Mouse (Mus musculus) limb, embryonic 15.5 days (tissue): Measurements from ENCODE around the gene Ovch2. TPM values are rescaled to one million over a fixed set of nuclear protein-coding genes. Genes with fewer than 3 reads are reported as not detected.

Source experiments
- ATAC-seq: fragments of 200-750 bp; cut with Nextera tagmentation; 2 replicates; pipeline ENCODE4 v1.8.0; 2017; ENCODE audit warnings: low read depth, moderate TSS enrichment; ENCODE audit not compliant: insufficient number of reproducible peaks, low FRiP score, low TSS enrichment
- H3K27ac ChIP-seq: fragments of 300-500 bp; sonication (generic); 2 replicates; pipeline ENCODE4 v1.5.1; 2015; ENCODE audit warnings: moderate library complexity, mild to moderate bottlenecking, inconsistent platforms
- H3K27me3 ChIP-seq: fragments of 300-500 bp; sonication (generic); 2 replicates; pipeline ENCODE4 v1.6.1; 2015; ENCODE audit warnings: inconsistent platforms
- H3K36me3 ChIP-seq: fragments of 300-500 bp; sonication (generic); 2 replicates; pipeline ENCODE4 v1.6.1; 2015; ENCODE audit warnings: inconsistent platforms
- H3K4me1 ChIP-seq: fragments of 300-500 bp; sonication (generic); 2 replicates; pipeline ENCODE4 v1.6.1; 2015; ENCODE audit warnings: inconsistent platforms
- H3K4me2 ChIP-seq: fragments of 300-500 bp; sonication (generic); 2 replicates; pipeline ENCODE4 v1.6.1; 2015; ENCODE audit warnings: mild to moderate bottlenecking, inconsistent platforms
- H3K4me3 ChIP-seq: fragments of 300-500 bp; sonication (generic); 2 replicates; pipeline ENCODE4 v1.5.1; 2015; ENCODE audit warnings: mild to moderate bottlenecking, inconsistent platforms
- H3K9ac ChIP-seq: fragments of 300-500 bp; sonication (generic); 2 replicates; pipeline ENCODE4 v1.6.1; 2015; ENCODE audit warnings: inconsistent platforms
- H3K9me3 ChIP-seq: fragments of 300-500 bp; sonication (generic); 2 replicates; pipeline ENCODE4 v1.6.1; 2016; ENCODE audit warnings: inconsistent platforms
- whole genome bisulfite sequencing: fragments of 180-500 bp; shearing (Covaris S2); methylation state at CpG from one replicate; pipeline ENCODE4 v1.1.7; 2015; 5-methylcytosine and 5-hydroxymethylcytosine counted together
- polyA plus RNA-seq: library from polyadenylated mRNA; unstranded; fragments of >200 nt; fragmentation: Nextera tagmentation; extraction: Ambion mirVana; gene quantifications from 2 replicates; pipeline ENCODE4 v1.2.1, GENCODE M21; 2015

Ovch2 gene
- polyA plus RNA-seq, 1 experiment from 2014 or later: not detected

DNA sequence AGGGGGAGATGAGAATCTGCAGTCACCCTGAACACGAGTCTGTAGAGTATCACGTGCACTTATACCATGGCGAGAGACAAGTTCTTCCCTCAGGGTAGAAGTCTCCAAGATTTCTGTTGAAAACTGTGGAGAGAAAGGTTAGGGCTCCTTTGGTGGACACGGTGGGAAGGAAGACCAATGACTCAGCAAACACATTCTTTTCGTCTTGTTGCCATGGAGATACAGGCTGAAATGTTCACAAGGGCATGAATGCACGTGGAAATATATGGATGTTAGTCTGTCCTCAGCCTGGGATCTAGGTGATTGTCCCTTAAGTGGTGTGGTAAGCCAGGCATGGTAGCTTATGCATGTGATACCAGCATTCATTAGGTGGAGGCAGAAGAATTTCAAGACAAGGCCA, 30.2 kb downstream of the Ovch2 start:
- H3K36me3 ChIP-seq: no peaks in the 10 kb centered on the region
- ATAC-seq: no peak
- WGBS: 66% methylated on average over 6 of the region's 6 CpGs

DNA sequence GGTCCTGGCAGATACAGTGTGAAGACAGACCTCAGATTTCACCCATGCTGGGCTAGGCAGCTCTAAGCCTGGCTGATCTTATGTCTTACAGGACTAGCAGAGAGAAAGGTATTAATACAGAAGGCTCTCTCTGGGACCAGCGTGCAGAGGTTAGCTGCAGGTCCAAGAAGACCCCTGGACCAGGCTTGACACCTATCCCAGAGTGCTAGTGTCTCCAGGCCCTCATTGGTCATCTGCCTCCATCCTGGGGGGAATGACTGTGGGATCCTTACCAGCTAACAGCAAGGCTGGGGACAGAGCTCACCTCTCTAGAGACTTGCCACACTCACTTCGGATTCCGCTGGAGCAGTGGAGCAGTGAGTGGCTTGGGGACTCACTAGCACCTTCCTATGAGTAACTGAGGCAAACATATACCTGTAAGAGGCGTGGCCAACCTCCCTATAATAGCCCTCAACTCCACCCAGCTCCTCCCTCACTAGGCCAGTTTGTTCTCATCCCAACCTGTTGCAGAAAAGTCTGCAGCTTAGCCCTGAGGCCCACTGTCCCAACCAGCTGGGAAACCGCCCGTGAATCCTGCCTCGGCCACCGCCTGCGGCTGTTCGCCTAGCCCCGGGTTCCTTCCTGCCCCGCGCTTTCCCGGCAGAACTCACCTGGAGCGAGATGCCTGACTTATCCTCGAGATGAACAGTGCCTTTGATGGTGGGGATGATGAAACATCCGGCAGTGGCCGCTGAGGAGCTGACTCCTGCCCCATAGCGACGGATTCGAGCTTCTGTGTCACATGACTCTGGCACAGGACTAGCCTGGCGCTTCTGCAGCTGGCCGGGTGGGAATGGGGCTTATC, 43.5 kb downstream of the Ovch2 start, which contains the start of gene Cyb5r2:
Cyb5r2 (minus strand) TSS at position 725 of the 844 bp plus-strand sequence.
- H3K9ac ChIP-seq: no peak within 1 kb of the TSS
- peak within 1 kb of the TSS; percentile 51 for H3K4me2 ChIP-seq
- ATAC-seq: no peak
- no peak within 1 kb of the TSS for H3K27ac ChIP-seq
- H3K9me3 ChIP-seq: no peaks in the 10 kb centered on the region
- WGBS: 9% methylated on average over 23 of the region's 23 CpGs
- H3K4me1 ChIP-seq: peaks cover 5% of the 10 kb centered on the region
- H3K36me3 ChIP-seq: no peaks in the 10 kb centered on the region
- H3K27me3 ChIP-seq: no peaks in the 10 kb centered on the region
- peak within 1 kb of the TSS; percentile 26 for H3K4me3 ChIP-seq

More for the DNA sequence above, 30.2 kb downstream of the Ovch2 start:
- H3K4me3 ChIP-seq: no peak overlapping the region
- H3K4me2 ChIP-seq: no peak overlapping the region
- H3K27me3 ChIP-seq: no peaks in the 10 kb centered on the region
- no peak overlapping the region for H3K9ac ChIP-seq
- no peak overlapping the region for H3K27ac ChIP-seq
- no peaks in the 10 kb centered on the region for H3K9me3 ChIP-seq
- H3K4me1 ChIP-seq: no peaks in the 10 kb centered on the region

DNA sequence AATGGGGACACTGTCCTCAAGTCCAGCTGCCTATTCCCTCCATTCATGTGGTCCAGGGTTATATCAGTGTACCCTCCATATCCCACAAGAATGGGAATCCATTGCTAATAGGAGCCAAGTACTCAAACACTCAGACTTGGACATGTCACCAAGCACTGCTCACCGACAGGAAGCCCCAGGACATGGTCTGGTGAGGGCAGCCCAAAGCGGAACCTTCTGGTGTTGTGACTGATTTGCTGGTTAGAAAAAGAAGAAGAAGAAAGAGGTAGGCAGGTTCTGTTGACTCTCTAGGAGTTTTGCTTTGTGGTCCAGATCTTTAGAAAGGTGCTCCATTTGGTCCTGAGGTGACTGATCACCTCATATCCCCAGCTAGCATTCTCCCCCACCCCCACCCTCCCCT, 44.3 kb downstream of the Ovch2 start:
- H3K9ac ChIP-seq: no peak overlapping the region
- ATAC-seq: no peak
- WGBS: 80% methylated on average over 2 of the region's 2 CpGs
- no peak overlapping the region for H3K4me3 ChIP-seq
- no peak overlapping the region for H3K4me2 ChIP-seq
- no peak overlapping the region for H3K27ac ChIP-seq
- H3K27me3 ChIP-seq: no peaks in the 10 kb centered on the region
- no peaks in the 10 kb centered on the region for H3K36me3 ChIP-seq
- H3K4me1 ChIP-seq: peaks cover 5% of the 10 kb centered on the region
- H3K9me3 ChIP-seq: no peaks in the 10 kb centered on the region

DNA sequence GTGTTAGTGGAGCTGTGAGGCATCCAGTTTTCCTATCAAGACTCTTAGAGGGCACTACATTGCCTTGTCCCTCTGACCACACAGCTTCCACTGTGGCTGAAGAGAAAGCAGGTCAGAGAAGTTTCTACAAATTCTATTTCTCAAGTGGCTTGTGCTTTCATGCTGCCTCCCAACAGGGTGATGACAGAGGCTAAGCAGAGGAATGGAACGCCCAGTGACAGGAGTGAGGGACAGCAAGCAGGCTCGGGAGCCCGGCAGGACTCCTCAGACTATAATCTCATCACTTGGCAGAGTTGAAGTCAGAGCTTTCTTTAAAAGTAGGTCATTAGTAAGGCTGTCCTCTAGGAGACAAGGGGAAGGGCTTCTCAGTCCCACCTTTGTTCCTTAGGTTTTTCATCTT, 45.1 kb downstream of the Ovch2 start:
- 79% methylated on average over 3 of the region's 3 CpGs for WGBS

DNA sequence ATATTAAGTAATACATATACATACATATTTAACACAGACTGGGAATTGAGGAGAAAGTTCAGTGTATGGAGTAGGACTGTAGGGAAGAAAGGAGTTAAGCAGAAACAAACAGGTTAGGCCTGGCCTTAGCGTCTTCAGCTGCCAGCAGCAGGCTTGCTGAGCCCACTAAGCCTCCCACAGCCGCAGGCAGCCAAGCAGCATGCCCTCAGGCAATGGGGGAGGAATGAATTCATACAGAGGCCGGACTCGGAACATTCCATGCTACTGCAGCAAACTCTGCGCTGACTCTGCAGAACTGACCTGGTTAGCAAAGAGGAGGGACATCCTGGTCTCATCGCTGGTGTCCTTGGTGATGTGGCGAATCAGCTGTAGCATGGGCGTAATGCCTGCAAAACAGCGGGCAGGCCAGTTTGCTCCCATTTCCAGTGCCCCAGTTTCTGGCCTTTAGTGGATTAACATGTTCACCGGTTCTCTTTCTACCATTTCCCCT, 48.9 kb downstream of the Ovch2 start:
- no peak overlapping the region for H3K27ac ChIP-seq
- H3K4me2 ChIP-seq: no peak overlapping the region
- no peaks in the 10 kb centered on the region for H3K36me3 ChIP-seq
- H3K4me3 ChIP-seq: no peak overlapping the region
- H3K9ac ChIP-seq: no peak overlapping the region
- WGBS: 66% methylated on average over 10 of the region's 10 CpGs
- no peak for ATAC-seq
- no peaks in the 10 kb centered on the region for H3K9me3 ChIP-seq
- no peaks in the 10 kb centered on the region for H3K4me1 ChIP-seq
- no peaks in the 10 kb centered on the region for H3K27me3 ChIP-seq

More for the DNA sequence above, 45.1 kb downstream of the Ovch2 start:
- H3K36me3 ChIP-seq: no peaks in the 10 kb centered on the region
- no peak overlapping the region for H3K27ac ChIP-seq
- no peaks in the 10 kb centered on the region for H3K27me3 ChIP-seq
- H3K4me2 ChIP-seq: no peak overlapping the region
- H3K4me3 ChIP-seq: no peak overlapping the region
- no peaks in the 10 kb centered on the region for H3K9me3 ChIP-seq
- no peak for ATAC-seq
- H3K9ac ChIP-seq: no peak overlapping the region
- peaks cover 5% of the 10 kb centered on the region for H3K4me1 ChIP-seq

DNA sequence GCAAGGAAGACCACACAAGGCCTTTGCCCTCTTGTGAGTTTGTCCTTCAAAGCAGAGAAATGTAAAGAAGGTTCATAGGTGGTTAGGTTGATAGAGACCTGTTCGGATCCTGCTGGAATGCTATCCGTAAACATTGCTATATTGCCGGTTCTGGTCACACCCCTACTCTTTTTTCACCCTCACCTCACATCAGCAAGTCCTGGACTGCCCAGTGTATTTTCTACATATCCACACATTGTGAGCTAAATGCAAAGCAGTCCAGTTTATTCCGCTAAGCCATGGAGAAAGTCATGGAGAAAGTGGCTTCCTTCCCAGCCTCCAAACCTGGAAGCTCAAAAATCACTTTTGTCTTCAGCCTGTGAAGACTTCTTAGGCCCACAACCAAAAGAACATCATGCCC, 51.3 kb downstream of the Ovch2 start:
- Histone ChIP-seq H3K4me3 (no peak overlapping the region), H3K27ac (no peak overlapping the region), H3K9ac (no peak overlapping the region), H3K4me2 (no peak overlapping the region), H3K9me3 (no peaks in the 10 kb centered on the region), H3K4me1 (no peaks in the 10 kb centered on the region), H3K36me3 (peaks cover 8% of the 10 kb centered on the region), H3K27me3 (no peaks in the 10 kb centered on the region)
- 90% methylated on average over 4 of the region's 4 CpGs for WGBS
- no peak for ATAC-seq

DNA sequence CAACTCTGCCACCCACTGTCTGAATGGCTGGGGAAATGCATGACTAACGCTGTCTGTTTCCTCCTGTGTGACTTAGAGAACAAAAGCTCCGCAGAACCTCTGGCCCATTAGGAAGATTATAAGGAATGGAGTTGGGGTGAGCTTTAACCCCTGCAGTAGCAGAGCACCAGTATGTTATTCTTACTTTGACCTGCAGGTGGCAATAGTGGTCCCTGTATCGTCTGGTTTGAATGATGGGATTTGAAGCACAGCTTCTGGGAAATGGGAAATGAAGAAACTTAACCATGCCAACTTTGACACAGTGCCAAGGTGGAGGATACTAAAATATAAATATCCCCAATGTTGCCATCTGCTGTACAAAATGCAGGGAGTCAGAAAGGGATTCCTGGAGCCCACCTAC, 51.7 kb downstream of the Ovch2 start:
- Histone ChIP-seq H3K4me1 (no peaks in the 10 kb centered on the region), H3K27ac (no peak overlapping the region), H3K4me3 (no peak overlapping the region), H3K36me3 (peaks cover 9% of the 10 kb centered on the region), H3K4me2 (no peak overlapping the region), H3K9me3 (no peaks in the 10 kb centered on the region), H3K27me3 (no peaks in the 10 kb centered on the region), H3K9ac (no peak overlapping the region)
- no peak for ATAC-seq
- 3% methylated on average over 3 of the region's 3 CpGs for WGBS

DNA sequence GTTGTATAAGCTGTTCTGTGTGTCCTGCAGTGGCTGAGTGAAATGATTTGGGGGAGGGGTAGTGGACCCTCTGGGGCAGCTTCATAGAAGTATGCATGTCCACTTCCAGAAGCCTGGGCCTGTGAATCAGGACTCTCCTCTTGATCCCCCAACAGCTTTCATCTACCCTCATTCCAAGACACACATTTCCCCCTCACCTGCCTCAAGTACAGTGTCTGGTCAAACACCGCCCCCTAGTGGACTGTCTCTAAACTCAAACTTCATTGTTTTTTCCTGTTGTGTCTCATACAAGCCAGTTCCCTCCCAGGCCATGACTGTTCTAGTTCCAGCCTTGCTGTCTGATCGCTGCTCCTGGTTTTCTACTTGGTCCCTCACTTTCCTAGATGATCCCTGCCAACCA, 53.1 kb downstream of the Ovch2 start:
- peaks cover 21% of the 10 kb centered on the region for H3K36me3 ChIP-seq
- no peaks in the 10 kb centered on the region for H3K4me1 ChIP-seq
- H3K4me3 ChIP-seq: no peak overlapping the region
- H3K4me2 ChIP-seq: no peak overlapping the region
- ATAC-seq: no peak
- no peak overlapping the region for H3K9ac ChIP-seq
- WGBS: 11% methylated on average over 2 of the region's 2 CpGs
- no peaks in the 10 kb centered on the region for H3K27me3 ChIP-seq
- no peaks in the 10 kb centered on the region for H3K9me3 ChIP-seq
- no peak overlapping the region for H3K27ac ChIP-seq

DNA sequence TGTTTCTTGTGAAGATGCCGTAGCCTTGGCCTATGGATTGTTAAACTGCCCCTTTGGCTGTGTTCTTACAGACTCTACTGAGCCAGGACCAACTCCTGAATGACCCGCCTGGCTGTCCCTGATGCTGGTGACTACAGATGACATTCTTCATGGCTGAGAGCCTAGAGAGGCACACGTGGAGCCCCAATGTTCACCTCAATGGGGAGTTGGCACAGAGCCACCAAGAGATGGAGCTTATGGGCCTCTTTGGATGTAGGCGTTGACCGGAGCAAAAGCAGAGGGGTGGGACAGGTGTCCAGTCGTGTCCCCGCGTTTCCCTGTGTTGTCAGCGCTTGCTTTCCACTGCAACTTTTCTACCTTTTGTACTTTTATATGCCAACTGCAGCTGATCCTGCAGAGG, 53.5 kb downstream of the Ovch2 start:
- 87% methylated on average over 9 of the region's 9 CpGs for WGBS
- Histone ChIP-seq H3K4me1 (no peaks in the 10 kb centered on the region), H3K27me3 (no peaks in the 10 kb centered on the region), H3K36me3 (peaks cover 23% of the 10 kb centered on the region), H3K4me3 (no peak overlapping the region), H3K9ac (no peak overlapping the region), H3K27ac (no peak overlapping the region), H3K4me2 (no peak overlapping the region), H3K9me3 (no peaks in the 10 kb centered on the region)
- no peak for ATAC-seq

DNA sequence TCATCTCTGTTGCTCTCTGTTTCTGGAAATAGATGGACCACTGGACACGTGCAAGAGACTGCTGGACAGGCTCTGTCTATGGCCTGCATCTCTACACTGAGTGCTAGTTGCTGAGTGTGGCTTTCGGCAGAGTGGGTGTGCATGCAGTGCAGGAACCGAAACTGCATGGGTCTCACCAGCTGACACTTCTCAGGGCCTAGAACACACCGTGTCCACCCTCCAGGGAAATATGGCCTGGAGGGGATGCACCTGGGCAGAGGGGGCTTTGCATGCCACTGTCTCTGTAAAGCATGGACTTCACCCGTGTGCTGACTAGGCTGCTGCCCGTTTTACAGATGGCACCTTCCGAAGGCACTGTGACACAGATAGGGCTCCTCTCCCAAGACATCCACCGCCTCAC, 55.0 kb downstream of the Ovch2 start:
- 88% methylated on average over 8 of the region's 8 CpGs for WGBS
- ATAC-seq: no peak
- peaks cover 26% of the 10 kb centered on the region for H3K36me3 ChIP-seq

DNA sequence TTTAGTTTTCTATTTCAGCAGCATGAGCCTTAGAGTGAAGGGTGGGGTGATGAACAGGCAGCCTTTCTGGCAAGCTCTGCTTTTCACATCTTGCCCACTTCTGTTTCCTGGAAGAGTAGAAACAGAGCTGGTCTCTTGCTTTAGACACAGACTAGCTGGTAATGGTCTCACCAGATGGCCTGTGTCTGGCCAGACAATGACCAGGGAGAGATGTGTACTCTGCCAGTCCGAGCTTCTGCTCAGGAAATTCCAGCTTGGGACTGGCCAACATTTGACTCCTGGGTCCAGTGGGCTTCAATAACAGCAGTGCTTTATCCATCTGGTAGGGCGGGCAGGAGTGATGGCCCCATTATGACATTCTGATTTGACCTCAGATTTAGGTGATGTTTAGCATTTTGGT, 55.9 kb downstream of the Ovch2 start:
- Histone ChIP-seq H3K36me3 (peaks cover 33% of the 10 kb centered on the region), H3K4me3 (no peak overlapping the region)
- 69% methylated on average over 2 of the region's 2 CpGs for WGBS

More for the DNA sequence above, 55.0 kb downstream of the Ovch2 start:
- Histone ChIP-seq H3K4me1 (no peaks in the 10 kb centered on the region), H3K4me2 (no peak overlapping the region), H3K27ac (no peak overlapping the region), H3K27me3 (no peaks in the 10 kb centered on the region), H3K9ac (no peak overlapping the region), H3K4me3 (no peak overlapping the region), H3K9me3 (no peaks in the 10 kb centered on the region)

DNA sequence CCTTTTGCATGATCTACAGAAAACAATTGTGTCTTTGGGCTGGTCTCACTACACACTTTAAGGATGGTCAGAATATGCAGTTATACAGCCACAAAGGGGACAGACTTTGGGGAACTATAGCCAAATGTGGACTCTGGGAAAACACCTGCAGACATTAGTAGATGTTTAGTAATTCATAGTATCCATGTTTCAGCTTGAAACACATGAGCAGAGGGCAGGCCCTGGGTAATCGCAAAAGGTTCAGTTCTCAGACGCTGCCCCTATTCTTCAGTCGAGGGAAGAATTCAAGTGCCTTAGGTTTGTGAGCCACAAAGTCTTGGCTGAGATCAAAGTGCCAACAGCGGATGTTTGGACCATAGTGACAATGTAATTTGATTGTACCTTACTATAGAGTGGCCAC, 56.6 kb downstream of the Ovch2 start:
- no peaks in the 10 kb centered on the region for H3K4me1 ChIP-seq
- H3K27me3 ChIP-seq: no peaks in the 10 kb centered on the region
- WGBS: 76% methylated on average over 4 of the region's 4 CpGs
- no peak for ATAC-seq
- no peak overlapping the region for H3K4me3 ChIP-seq
- no peak overlapping the region for H3K27ac ChIP-seq
- H3K4me2 ChIP-seq: no peak overlapping the region
- H3K9me3 ChIP-seq: no peaks in the 10 kb centered on the region
- no peak overlapping the region for H3K9ac ChIP-seq
- H3K36me3 ChIP-seq: peaks cover 36% of the 10 kb centered on the region

More for the DNA sequence above, 55.9 kb downstream of the Ovch2 start:
- no peaks in the 10 kb centered on the region for H3K9me3 ChIP-seq
- H3K9ac ChIP-seq: no peak overlapping the region
- H3K27me3 ChIP-seq: no peaks in the 10 kb centered on the region
- no peak overlapping the region for H3K27ac ChIP-seq
- no peak overlapping the region for H3K4me2 ChIP-seq
- H3K4me1 ChIP-seq: no peaks in the 10 kb centered on the region
- no peak for ATAC-seq
